Mouse (Mus musculus): Measurements from ENCODE around the gene Tspyl1.

The Tspyl1 gene

DNA sequence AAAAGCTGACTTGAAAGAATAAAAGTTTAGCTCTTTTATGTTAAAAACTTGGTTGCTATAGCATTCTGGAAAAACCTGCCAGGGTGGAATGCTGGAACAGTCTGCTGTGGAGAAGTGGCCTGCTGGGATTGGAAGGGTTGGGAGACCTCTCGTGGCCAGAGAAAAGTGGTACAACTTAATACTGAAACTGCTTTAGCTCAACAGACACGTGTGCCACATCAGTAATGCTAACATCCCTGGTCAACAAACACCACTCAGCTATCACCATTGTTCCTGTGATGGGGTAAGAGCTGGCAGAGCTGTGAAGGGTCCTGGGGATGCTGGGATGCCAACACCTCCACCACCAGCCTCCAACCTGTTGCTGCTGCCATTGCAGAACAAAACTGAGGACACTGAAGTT, 46.3 kb downstream of the Tspyl1 start:
- POLR2A ChIA-PET, result interaction anchor here in 3 of 4 experiments (0.7 to 1.2 kb wide), 6 partner anchors 31 to 294 kb away, joined by 3 to 4 read pairs (median 3); partner anchors contain the start of genes Nt5dc1 (in 1 of the 3), Tspyl1 (in 1 of the 3) and Tspyl4 (in 1 of the 3)
- CTCF ChIA-PET, result interaction anchor here (0.5 to 1.9 kb wide), 29 partner anchors 10 to 704 kb away, joined by 3 to 15 read pairs (median 3); partner anchors contain the start of genes Trappc3l (in 2 of the 4), Tspyl4 (in 2 of the 4), Clvs2 (in 1 of the 4) and Tspyl1 (in 1 of the 4)

Measured in embryonic stem cell, embryonic (primary cell).